Mouse (Mus musculus) embryonic facial prominence, embryonic 15.5 days (tissue): Measurements from ENCODE around the gene Mpzl2. TPM values are rescaled to one million over a fixed set of nuclear protein-coding genes. Genes with fewer than 3 reads are reported as not detected.

ENCODE experiments used
- ATAC-seq: fragments of 200-750 bp; cut with Nextera tagmentation; 2 replicates; pipeline ENCODE4 v1.8.0; 2017; ENCODE audit warnings: low read depth, moderate TSS enrichment; ENCODE audit not compliant: insufficient number of reproducible peaks, low FRiP score, low TSS enrichment
- H3K27ac ChIP-seq: fragments of 300-500 bp; sonication (generic); replicated peaks from 2 replicates; pipeline ENCODE4 v1.5.1; 2015; ENCODE audit warnings: mild to moderate bottlenecking, inconsistent platforms
- H3K27me3 ChIP-seq: fragments of 300-500 bp; sonication (generic); 2 replicates; pipeline ENCODE4 v1.6.1; 2015; ENCODE audit warnings: inconsistent platforms
- H3K36me3 ChIP-seq: fragments of 300-500 bp; sonication (generic); 2 replicates; pipeline ENCODE4 v1.6.1; 2015; ENCODE audit warnings: mild to moderate bottlenecking, inconsistent platforms
- H3K4me1 ChIP-seq: fragments of 300-500 bp; sonication (generic); 2 replicates; pipeline ENCODE4 v1.6.1; 2015; ENCODE audit warnings: inconsistent platforms
- H3K4me2 ChIP-seq: fragments of 300-500 bp; sonication (generic); replicated peaks from 2 replicates; pipeline ENCODE4 v1.6.1; 2015; ENCODE audit warnings: mild to moderate bottlenecking, inconsistent platforms
- H3K4me3 ChIP-seq: fragments of 300-500 bp; sonication (generic); replicated peaks from 2 replicates; pipeline ENCODE4 v1.5.1; 2015; ENCODE audit warnings: mild to moderate bottlenecking, inconsistent platforms
- H3K9ac ChIP-seq: fragments of 300-500 bp; sonication (generic); 2 replicates; pipeline ENCODE4 v1.6.1; 2015; ENCODE audit warnings: inconsistent platforms
- H3K9me3 ChIP-seq: fragments of 300-500 bp; sonication (generic); replicated peaks from 2 replicates; pipeline ENCODE4 v1.6.1; 2016; ENCODE audit warnings: inconsistent platforms
- WGBS: fragments of 180-500 bp; shearing (Covaris S2); methylation state at CpG from one replicate; pipeline ENCODE4 v1.1.7; 2015; 5-methylcytosine and 5-hydroxymethylcytosine counted together
- polyA plus RNA-seq: library from polyadenylated mRNA; unstranded; fragments of >200 nt; fragmentation: Nextera tagmentation; extraction: Ambion mirVana; gene quantifications from 2 replicates; pipeline ENCODE4 v1.2.1, GENCODE M21; 2015

Gene Mpzl2
- polyA plus RNA-seq, 1 experiment from 2014 or later, result 35.4 TPM

DNA sequence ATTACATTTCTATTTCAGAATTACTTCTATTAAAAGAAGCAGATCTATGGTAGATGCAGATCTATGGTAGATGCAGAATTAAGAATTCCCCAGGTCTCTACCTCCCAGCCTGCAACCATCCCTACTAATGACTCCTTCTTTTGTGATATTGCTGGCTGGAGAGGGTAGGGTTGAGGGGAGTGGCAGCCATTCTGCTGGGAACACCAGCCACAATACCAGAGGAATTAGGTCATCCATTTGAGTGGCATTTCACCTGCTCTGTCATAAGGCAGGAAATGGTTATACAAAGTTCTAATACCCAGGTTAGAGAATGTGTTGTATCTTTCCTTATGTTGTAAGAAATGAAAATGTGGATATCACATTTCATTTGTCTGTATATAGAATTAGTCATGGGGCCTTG lies 48.4 kb downstream of the Mpzl2 start:
- no peak overlapping the region for H3K9ac ChIP-seq
- H3K4me3 ChIP-seq, result no peak overlapping the region
- H3K27me3 ChIP-seq, result 0 out of 2 replicates have a peak, but pooled peaks cover 3% of the 10 kb centered on the region

DNA sequence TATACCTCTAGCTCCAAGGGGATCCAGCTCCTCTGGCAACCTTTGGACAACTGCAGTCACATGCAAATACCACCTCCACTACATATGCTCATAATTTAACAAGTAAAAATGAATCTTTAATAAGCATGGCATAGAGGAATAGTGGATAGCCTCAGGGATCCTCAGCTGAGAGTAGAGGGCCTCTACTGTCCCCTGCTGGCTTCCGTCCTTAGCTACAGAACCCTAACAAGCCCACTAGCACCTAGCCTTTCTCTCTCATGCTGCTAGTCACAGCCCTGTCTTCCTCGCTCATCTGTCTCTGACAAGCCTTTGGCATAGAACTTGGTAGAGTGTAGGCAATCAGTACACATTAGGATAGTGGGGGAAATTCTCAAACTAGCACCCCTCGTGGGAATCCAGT lies 51.2 kb downstream of the Mpzl2 start:
- Histone ChIP-seq H3K4me3 (no peak overlapping the region), H3K9me3 (no peaks in the 10 kb centered on the region), H3K27me3 (0 out of 2 replicates have a peak, but pooled peaks cover 3% of the 10 kb centered on the region), H3K27ac (no peak overlapping the region), H3K9ac (no peak overlapping the region), H3K36me3 (no peaks in the 10 kb centered on the region), H3K4me1 (no peaks in the 10 kb centered on the region), H3K4me2 (no peak overlapping the region)
- WGBS, result 59% methylated on average over 3 of the region's 3 CpGs
- ATAC-seq, result no peak

More for the DNA sequence above, 48.4 kb downstream of the Mpzl2 start:
- Histone ChIP-seq H3K9me3 (no peaks in the 10 kb centered on the region), H3K4me2 (no peak overlapping the region), H3K36me3 (no peaks in the 10 kb centered on the region), H3K27ac (no peak overlapping the region), H3K4me1 (no peaks in the 10 kb centered on the region)
- no peak for ATAC-seq

DNA sequence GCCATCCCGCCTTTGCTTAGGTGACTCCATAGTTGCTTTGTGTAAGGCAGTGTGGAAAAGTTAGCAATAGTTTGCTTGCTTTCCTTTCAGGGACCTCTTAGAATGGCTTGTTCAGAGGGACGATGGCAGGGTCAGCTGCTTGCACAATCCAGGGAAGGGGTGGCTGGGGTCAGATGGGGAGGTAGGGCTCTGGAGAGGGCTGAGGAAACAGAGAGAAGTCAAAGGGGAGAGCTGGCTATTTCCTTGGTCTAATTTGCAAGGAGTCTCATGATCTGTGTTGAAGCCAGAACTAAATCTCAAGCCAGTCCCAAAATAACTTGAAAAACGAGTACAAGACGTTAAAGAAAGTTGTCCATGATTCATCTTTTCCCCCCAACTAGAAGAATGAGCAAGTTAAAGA lies 53.0 kb downstream of the Mpzl2 start:
- Histone ChIP-seq H3K9ac (no peak overlapping the region), H3K36me3 (no peaks in the 10 kb centered on the region), H3K4me2 (no peak overlapping the region)

DNA sequence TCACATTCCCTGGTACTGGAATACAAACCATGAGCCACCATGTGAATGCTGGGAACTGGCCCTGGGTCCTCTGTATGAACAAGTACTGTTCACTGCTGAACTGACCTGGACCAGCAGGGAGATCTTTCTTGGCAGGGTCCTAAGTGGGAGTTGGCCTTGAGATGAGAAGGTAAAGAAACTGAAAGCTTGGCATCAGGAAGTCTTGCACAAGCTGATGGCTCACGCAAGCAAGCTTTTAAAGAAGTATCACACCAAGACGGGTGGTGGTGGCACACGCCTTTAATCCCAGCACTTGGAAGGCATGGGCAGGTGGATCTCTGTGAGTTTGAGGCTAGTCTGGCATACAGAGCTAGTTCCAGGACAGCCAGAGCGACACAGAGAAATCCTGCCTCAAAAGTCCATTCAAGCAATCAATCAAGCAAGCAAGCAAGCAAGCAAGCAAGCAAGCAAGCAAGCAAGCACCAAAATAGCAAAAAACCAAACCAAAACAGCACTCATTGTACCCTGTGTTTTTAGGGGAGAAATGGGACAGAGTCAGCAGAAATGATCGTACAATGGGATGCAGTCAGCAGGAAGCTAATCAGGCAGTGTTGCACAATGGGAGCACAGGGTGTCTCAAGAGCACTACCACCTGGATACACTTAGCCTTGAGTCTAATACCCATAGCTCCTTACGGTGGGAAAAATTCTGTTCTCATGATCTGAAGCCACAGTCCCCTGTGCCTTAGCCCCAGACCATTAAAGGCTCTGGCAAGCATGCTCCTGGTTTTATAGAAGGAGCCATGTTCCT lies 55.7 kb downstream of the Mpzl2 start:
- 67% methylated on average over 6 of the region's 6 CpGs for WGBS
- no peak overlapping the region for H3K9ac ChIP-seq
- H3K27me3 ChIP-seq, result no peaks in the 10 kb centered on the region
- no peaks in the 10 kb centered on the region for H3K4me1 ChIP-seq
- no peak overlapping the region for H3K4me2 ChIP-seq
- ATAC-seq, result no peak
- H3K9me3 ChIP-seq, result no peaks in the 10 kb centered on the region
- H3K36me3 ChIP-seq, result no peaks in the 10 kb centered on the region
- H3K27ac ChIP-seq, result no peak overlapping the region
- no peak overlapping the region for H3K4me3 ChIP-seq

More for the DNA sequence above, 53.0 kb downstream of the Mpzl2 start:
- no peak overlapping the region for H3K27ac ChIP-seq
- WGBS, result 54% methylated on average over 4 of the region's 4 CpGs
- no peaks in the 10 kb centered on the region for H3K4me1 ChIP-seq
- no peak overlapping the region for H3K4me3 ChIP-seq
- H3K27me3 ChIP-seq, result no peaks in the 10 kb centered on the region
- no peak for ATAC-seq
- no peaks in the 10 kb centered on the region for H3K9me3 ChIP-seq

DNA sequence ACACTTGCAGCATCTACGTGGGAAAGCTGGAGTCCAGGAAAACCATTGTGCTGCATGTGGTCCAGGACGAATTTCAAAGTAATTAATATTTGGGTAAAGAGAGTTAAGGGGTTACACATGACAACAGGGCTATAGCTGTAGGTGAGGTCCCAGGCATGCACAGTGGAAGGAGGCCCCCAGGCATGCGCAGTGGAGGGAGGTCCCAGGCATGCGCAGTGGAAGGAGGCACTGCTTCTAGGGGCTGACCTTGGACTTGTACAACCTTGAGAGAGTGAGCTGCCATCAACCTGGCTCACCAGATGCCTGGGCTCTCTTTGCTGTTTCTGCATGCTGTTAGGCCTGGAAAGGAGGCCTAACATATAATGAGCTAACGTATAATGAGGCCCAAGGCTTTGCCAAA lies 58.3 kb downstream of the Mpzl2 start:
- no peak for ATAC-seq
- 80% methylated on average over 5 of the region's 5 CpGs for WGBS
- Histone ChIP-seq H3K36me3 (no peaks in the 10 kb centered on the region), H3K4me2 (no peak overlapping the region), H3K27me3 (no peaks in the 10 kb centered on the region), H3K9ac (no peak overlapping the region), H3K27ac (no peak overlapping the region), H3K4me1 (no peaks in the 10 kb centered on the region), H3K9me3 (no peaks in the 10 kb centered on the region), H3K4me3 (no peak overlapping the region)

DNA sequence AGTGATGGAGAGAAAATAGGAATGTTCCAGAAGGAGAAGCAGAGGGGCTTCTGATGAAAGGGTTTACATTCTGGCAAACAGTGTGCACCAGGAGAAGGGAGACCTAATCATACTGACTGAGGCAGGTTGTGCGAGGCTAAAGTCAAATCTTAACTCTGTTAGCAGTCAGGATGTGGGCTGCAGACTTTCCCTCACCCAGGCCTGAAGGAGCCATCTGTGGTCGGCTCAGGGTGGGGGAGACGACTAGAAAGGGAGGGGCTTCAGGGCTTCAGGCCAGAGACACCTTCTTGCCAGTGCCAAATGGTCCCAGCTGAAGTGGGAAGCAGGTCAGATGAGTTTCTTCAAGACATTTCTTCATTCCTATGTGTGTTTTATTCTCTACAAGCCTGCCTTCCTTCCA lies 58.8 kb downstream of the Mpzl2 start:
- H3K9me3 ChIP-seq, result no peaks in the 10 kb centered on the region
- 53% methylated on average over 3 of the region's 3 CpGs for WGBS
- no peak for ATAC-seq
- H3K27ac ChIP-seq, result no peak overlapping the region
- no peak overlapping the region for H3K4me3 ChIP-seq
- no peaks in the 10 kb centered on the region for H3K4me1 ChIP-seq
- no peaks in the 10 kb centered on the region for H3K27me3 ChIP-seq
- no peak overlapping the region for H3K4me2 ChIP-seq
- H3K36me3 ChIP-seq, result no peaks in the 10 kb centered on the region
- H3K9ac ChIP-seq, result no peak overlapping the region

DNA sequence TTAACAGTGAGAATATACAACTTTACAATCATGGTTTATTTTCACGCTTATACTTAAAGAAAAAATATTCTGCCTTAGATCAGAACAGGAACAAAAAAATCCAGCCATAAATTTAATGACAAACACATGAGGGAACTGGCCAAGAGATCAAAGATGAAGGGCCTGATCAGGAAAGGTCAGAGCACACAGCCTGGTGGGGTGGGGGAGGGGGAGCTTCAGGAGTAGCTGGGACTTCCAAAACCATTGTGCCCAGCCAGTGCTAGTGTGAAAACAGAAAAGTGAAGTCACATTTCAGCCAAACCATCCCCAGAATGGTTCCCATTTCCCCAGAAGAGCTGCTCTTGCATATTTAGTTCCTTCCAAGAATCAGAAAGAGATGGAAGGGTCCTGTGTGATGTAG lies 62.9 kb downstream of the Mpzl2 start:
- ATAC-seq, result no peak
- H3K36me3 ChIP-seq, result no peaks in the 10 kb centered on the region
- H3K9ac ChIP-seq, result no peak overlapping the region
- no peaks in the 10 kb centered on the region for H3K4me1 ChIP-seq
- no peaks in the 10 kb centered on the region for H3K27me3 ChIP-seq
- no peak overlapping the region for H3K4me3 ChIP-seq
- WGBS, result 64% methylated on average over 1 of the region's 1 CpGs
- H3K9me3 ChIP-seq, result no peaks in the 10 kb centered on the region
- H3K4me2 ChIP-seq, result no peak overlapping the region
- no peak overlapping the region for H3K27ac ChIP-seq

DNA sequence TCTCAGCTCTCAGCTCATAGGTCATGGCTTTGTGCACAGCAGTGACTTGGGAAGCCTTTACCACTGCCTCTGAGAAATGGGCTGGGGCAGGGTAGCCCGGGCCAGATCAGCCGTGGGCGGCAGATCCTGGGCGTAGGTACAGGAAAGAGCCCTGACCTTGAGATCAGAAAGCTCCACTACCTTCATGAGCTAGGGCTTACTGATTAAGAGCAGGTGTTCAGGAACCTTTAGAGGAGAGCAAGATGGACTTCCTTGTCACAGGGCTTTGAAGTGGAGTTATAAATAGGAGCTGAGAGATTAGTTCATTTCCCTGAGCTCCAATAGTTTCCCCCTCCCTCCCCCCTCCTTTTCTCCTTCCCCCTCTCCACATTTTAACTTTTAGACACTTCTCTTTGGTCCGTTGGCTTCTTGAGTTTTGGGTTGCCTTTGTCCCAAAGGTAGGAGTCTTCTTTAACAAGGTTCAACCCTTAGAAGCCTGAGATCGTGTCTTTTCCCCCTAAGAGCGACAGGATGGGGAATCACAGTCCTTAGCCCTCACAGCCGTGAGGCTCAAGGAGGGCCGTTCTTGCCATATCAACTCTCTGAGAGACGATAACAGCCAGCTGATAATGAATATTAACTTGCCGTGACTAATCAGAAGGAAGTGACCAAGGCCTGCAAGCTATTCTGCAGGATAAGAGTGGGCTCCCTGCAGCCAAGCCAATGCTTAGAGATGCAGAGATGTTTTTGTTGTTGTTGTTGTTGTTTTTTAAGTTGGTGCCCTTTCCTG lies 63.8 kb downstream of the Mpzl2 start:
- no peak overlapping the region for H3K4me2 ChIP-seq
- no peak overlapping the region for H3K27ac ChIP-seq
- WGBS, result 41% methylated on average over 11 of the region's 11 CpGs
- H3K9ac ChIP-seq, result no peak overlapping the region
- H3K4me1 ChIP-seq, result no peaks in the 10 kb centered on the region
- no peaks in the 10 kb centered on the region for H3K36me3 ChIP-seq
- no peak overlapping the region for H3K4me3 ChIP-seq
- H3K9me3 ChIP-seq, result no peaks in the 10 kb centered on the region
- H3K27me3 ChIP-seq, result no peaks in the 10 kb centered on the region
- ATAC-seq, result no peak

Other genes with a start within 250 kb of the Mpzl2 start
- 2.5 and 2.6 TPM in 2 replicates for gene Tmem25, start 240.5 kb upstream of the Mpzl2 start, polyA plus RNA-seq
- 0.31 TPM in 1 of 2 replicates, not detected in the other for gene Ttc36, start 236.7 kb upstream of the Mpzl2 start, polyA plus RNA-seq
- gene Kmt2a, start 158.5 kb upstream of the Mpzl2 start, polyA plus RNA-seq, result 15.6 and 17.7 TPM in 2 replicates
- 655 and 705 TPM in 2 replicates for gene Atp5l, start 119.1 kb upstream of the Mpzl2 start, polyA plus RNA-seq
- 23.6 and 25.7 TPM in 2 replicates for gene Ube4a, start 74.2 kb upstream of the Mpzl2 start, polyA plus RNA-seq
- 0.29 and 0.33 TPM in 2 replicates for gene Cd3g, start 59.4 kb upstream of the Mpzl2 start, polyA plus RNA-seq
- not detected in 2 replicates for gene Cd3d, start 58.0 kb upstream of the Mpzl2 start, polyA plus RNA-seq
- 0.11 and 0.23 TPM in 2 replicates for gene Cd3e, start 30.2 kb upstream of the Mpzl2 start, polyA plus RNA-seq
- gene Mpzl3, start 15.4 kb downstream of the Mpzl2 start, polyA plus RNA-seq, result 8.4 and 9.0 TPM in 2 replicates
- 0.41 and 0.77 TPM in 2 replicates for gene Jaml, start 39.4 kb downstream of the Mpzl2 start, polyA plus RNA-seq
- 4.1 and 4.4 TPM in 2 replicates for gene Scn2b, start 78.0 kb downstream of the Mpzl2 start, polyA plus RNA-seq
- 1.00 and 1.6 TPM in 2 replicates for gene Scn4b, start 98.6 kb downstream of the Mpzl2 start, polyA plus RNA-seq
- 5.4 and 6.7 TPM in 2 replicates for gene BC049352, start 142.2 kb downstream of the Mpzl2 start, polyA plus RNA-seq
- gene Tmprss4, start 164.3 kb downstream of the Mpzl2 start, polyA plus RNA-seq, result 14.1 and 16.6 TPM in 2 replicates
- gene Il10ra, start 229.3 kb downstream of the Mpzl2 start, polyA plus RNA-seq, result 1.4 and 1.7 TPM in 2 replicates